Mouse (Mus musculus): ENCODE data around the gene B4galt4. TPM values are rescaled to one million over a fixed set of nuclear protein-coding genes. Genes with fewer than 3 reads are reported as not detected.

The B4galt4 gene
- polyA plus RNA-seq (2014; fragmentation: Illumina TruSeq; extraction: RNeasy Lipid Tissue Mini Kit (QIAGEN cat#74804); ENCODE audit: low read depth, low replicate concordance): 23.0 TPM

DNA sequence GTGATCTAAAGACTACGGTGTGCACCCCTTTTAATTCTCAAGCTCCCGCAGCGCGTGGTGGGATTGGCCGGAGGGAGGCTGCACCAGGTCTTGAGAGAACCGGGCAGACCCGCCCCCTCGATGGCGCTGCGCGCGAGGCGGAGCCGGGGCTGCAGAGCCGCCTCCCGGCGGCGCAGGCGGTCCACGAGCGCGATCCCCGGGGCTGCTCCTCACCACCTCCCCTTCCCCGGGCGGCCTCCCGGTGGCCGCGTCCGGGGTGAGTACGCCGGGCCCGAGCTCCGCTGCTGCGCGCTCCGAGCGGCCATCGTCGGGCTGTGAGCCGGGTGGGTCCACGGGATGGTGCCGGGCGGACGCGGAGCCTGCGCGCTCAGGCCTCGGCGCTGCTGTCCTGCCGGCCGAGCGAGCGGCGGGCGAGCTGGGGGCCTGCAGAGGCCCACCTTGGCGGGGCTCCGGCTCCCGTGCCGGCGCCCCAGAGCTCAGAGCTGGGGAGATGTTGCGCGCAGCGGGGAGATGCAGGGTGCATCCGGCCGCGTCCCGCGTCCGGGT lies at the start of gene B4galt4:
B4galt4 (plus strand) TSS at position 152 of the 546 bp plus-strand sequence.

DNA sequence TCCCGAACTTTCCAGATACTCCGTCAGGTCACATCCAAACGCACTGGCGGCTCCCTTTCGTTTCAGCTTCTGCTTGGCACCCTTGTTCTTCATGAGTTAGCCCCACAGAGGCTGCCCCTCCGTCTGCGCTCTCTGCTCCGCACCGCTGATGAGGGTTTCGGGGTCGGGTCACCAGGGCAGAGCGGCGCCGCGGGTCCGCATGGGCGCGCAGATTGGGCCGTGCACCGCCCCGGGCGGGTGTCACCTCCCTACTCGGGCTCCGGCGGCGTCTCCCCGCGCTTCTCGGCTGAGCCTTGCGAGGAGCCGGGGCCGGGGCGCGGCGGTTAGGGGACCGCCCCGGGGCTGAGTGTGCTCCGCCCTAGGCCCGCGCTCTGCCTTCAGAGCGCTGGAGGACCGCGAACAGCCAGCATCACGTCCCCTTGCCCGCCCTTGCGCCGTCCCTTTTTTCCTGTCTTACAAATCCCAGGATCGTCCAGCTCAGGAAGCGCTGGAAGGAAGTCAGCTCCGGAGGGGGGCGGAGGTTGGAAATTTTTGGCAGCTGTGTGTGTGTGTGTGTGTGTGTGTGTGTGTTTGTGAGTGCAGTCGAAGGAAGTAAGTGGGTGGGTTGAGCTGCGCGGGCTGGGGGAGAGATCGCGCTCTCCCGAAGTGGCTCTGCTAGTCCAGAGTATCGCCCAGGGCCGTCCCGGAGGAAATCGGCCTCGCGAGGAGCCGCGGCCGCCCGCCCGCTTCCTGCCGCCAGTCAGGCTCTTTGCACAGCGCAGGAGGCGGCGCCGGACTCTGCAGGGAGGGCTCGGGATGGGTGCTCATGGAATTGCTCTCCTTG lies 29.3 kb upstream of the B4galt4 start, which contains the start of gene Arhgap31:
Arhgap31 (minus strand) TSS at position 694 of the 823 bp plus-strand sequence.

DNA sequence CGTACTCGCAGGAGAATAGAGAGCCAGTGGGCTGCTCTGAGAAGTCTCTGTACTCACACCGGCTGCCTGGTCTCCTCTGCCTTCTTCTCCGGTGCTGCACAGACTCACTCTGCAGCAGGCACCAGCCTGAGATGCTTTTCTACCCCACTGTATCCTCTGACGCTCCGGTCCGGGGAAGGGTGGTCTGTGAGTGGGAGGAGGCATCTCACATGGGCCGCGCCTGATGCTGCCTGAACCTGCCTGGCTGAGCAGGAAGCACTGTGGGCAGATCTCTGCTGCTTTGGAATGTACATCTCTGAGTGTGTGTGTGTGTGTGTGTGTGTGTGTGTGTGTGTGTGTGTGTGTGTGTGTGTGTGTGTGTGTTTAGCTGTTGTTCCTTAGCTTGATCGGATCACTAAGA lies 58.0 kb downstream of the B4galt4 start, which contains the start of gene Upk1b:
Upk1b (minus strand) TSS at position 238 of the 400 bp plus-strand sequence.

Other genes starting within 250 kb of the B4galt4 start
- 21.6 TPM for gene Timmdc1, start 219.6 kb upstream of the B4galt4 start, polyA plus RNA-seq (2014; fragmentation: Illumina TruSeq; extraction: RNeasy Lipid Tissue Mini Kit (QIAGEN cat#74804); ENCODE audit: low read depth, low replicate concordance)
- gene Poglut1, start 192.0 kb upstream of the B4galt4 start, polyA plus RNA-seq (2014; fragmentation: Illumina TruSeq; extraction: RNeasy Lipid Tissue Mini Kit (QIAGEN cat#74804); ENCODE audit: low read depth, low replicate concordance): 70.3 TPM
- 57.7 TPM for gene Tmem39a, start 183.6 kb upstream of the B4galt4 start, polyA plus RNA-seq (2014; fragmentation: Illumina TruSeq; extraction: RNeasy Lipid Tissue Mini Kit (QIAGEN cat#74804); ENCODE audit: low read depth, low replicate concordance)
- gene Arhgap31, start 29.0 kb upstream of the B4galt4 start, polyA plus RNA-seq (2014; fragmentation: Illumina TruSeq; extraction: RNeasy Lipid Tissue Mini Kit (QIAGEN cat#74804); ENCODE audit: low read depth, low replicate concordance): 14.2 TPM
- 1.5 TPM for gene Upk1b, start 58.1 kb downstream of the B4galt4 start, polyA plus RNA-seq (2014; fragmentation: Illumina TruSeq; extraction: RNeasy Lipid Tissue Mini Kit (QIAGEN cat#74804); ENCODE audit: low read depth, low replicate concordance)
- gene 4930435E12Rik, start 86.5 kb downstream of the B4galt4 start, polyA plus RNA-seq (2014; fragmentation: Illumina TruSeq; extraction: RNeasy Lipid Tissue Mini Kit (QIAGEN cat#74804); ENCODE audit: low read depth, low replicate concordance): not detected
- 21.7 TPM for gene Igsf11, start 150.4 kb downstream of the B4galt4 start, polyA plus RNA-seq (2014; fragmentation: Illumina TruSeq; extraction: RNeasy Lipid Tissue Mini Kit (QIAGEN cat#74804); ENCODE audit: low read depth, low replicate concordance)